Mouse (Mus musculus) NIH3T3 (cell line): ENCODE results near the gene Iqcf6.
"Not testable (repeated sequence)": the region's sequence is repeated elsewhere in the genome, so short reads cannot be mapped to it uniquely, and the experiment has no call there.

Experiments used
- DNase-seq: peaks from one replicate; pipeline ENCODE4 v3.0.0-alpha.2; 2012; ENCODE audit warnings: low read depth

Gene Iqcf6

GRCm38 (mm10) chr9:106626282-106626681 is at the start of gene Iqcf6:
Gene Iqcf6, plus strand, starts transcription at chr9:106626582.
- no peak for DNase-seq

GRCm38 (mm10) chr9:106580016-106580415 is 46.4 kb upstream of the Iqcf6 start:
- DNase-seq = no peak

DNA sequence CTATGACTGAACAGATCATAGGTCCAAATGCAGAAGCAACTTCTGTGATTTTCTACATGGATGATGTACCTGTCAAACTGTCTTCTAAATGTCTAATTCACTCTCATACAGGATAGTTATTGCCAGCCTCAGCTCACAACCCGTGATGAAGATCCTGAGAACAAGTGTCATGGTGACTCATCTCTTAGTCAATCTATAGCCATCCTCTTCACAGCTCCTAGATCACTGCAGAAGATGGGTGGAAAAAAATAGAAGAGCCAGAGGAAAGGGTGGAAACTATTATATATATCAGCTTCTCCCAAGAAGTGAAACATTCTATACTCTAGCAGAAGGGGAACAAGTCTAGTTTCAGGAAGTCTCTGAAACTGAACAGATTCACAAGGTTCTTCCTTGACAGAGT is 43.8 kb upstream of the Iqcf6 start:
- DNase-seq = no peak

GRCm38 (mm10) chr9:106592158-106592557 is 34.2 kb upstream of the Iqcf6 start:
- no peak for DNase-seq

GRCm38 (mm10) chr9:106595402-106595801 is 31.0 kb upstream of the Iqcf6 start:
- DNase-seq = not testable (repeated sequence)

DNA sequence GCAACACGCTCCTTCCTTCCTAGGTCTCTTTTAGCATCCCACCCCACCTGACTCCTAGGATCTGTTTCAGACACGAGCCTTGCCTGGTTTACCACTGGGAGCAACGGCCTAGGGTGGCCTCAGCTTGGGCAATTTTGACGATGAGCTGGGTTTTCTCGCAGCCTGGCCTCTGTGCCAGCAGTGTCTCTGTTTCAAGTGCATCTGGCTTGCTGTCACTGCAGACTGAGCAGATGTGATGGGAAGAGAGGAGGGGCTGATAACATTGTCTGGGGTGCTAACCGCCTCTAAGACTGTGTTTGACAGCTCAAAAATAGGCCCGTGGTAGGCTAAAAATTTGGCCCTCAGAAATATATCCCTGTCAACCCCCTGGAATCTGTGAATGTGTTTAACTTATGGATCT is 30.5 kb upstream of the Iqcf6 start:
- peak; percentile 10 for DNase-seq

GRCm38 (mm10) chr9:106598466-106598865 is 27.9 kb upstream of the Iqcf6 start:
- DNase-seq = no peak

GRCm38 (mm10) chr9:106600546-106600945 is 25.8 kb upstream of the Iqcf6 start:
- DNase-seq = peak; percentile 75

- DNase-seq = no peak
These were observed 15.7 kb upstream of the Iqcf6 start for GRCm38 (mm10) chr9:106610727-106611126.

GRCm38 (mm10) chr9:106613951-106614350 is 12.4 kb upstream of the Iqcf6 start:
- DNase-seq = no peak

DNA sequence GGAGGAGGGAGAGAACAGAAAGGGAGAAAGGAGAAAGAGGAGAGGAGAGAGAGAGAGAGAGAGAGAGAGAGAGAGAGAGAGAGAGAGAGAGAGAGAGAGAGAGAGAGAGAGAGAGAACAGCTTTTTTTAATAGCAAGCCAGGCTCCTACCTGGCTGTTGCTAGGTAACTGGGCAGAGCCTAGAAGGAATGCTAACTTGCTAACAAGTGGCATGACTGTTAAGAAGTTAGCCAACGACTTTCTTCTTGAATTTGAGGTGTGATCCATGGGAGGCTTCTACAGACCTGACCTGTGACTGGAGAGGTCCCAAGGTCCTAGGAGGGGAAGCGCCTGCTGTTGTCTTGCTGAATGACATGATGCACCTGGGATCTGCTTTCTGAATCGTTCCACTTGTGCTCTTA is 11.8 kb upstream of the Iqcf6 start:
- DNase-seq = no peak

- DNase-seq = no peak
These were observed 10.1 kb upstream of the Iqcf6 start for GRCm38 (mm10) chr9:106616306-106616705.

DNA sequence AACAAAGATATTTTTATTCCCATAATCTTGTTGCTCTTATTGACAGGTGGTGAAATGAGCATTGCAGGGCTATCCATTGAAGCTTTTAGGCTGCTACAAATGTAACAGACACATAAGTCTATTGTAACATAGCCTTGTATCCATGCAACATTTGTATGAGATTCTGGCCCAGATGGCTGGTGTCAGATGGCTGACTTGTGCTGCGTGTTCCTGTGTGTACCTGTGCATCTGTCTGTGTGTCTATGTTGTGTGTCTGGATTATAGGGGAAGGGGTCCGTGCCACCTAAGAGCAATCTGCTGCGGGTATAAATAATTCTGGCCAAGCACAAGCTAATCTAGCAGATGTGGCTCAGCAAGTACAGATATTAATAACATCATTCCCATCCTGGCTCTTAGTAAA is 8.9 kb upstream of the Iqcf6 start:
- no peak for DNase-seq

GRCm38 (mm10) chr9:106627796-106628195 is 1.4 kb downstream of the Iqcf6 start:
- DNase-seq = peak; percentile 53

- DNase-seq = no peak
These were observed 5.8 kb downstream of the Iqcf6 start for GRCm38 (mm10) chr9:106632185-106632584.

- no peak for DNase-seq
These were observed 11.8 kb downstream of the Iqcf6 start for GRCm38 (mm10) chr9:106638154-106638553.

GRCm38 (mm10) chr9:106641346-106641745 is 15.0 kb downstream of the Iqcf6 start:
- no peak for DNase-seq

- DNase-seq = peak; percentile 77
These were observed 16.7 kb downstream of the Iqcf6 start for GRCm38 (mm10) chr9:106643128-106643527.

- peak; percentile 36 for DNase-seq
These were observed 17.4 kb downstream of the Iqcf6 start for GRCm38 (mm10) chr9:106643787-106644186.

GRCm38 (mm10) chr9:106645684-106646271 is 19.4 kb downstream of the Iqcf6 start:
- no peak for DNase-seq

- DNase-seq = no peak
These were observed 20.8 kb downstream of the Iqcf6 start for GRCm38 (mm10) chr9:106647226-106647625.

DNA sequence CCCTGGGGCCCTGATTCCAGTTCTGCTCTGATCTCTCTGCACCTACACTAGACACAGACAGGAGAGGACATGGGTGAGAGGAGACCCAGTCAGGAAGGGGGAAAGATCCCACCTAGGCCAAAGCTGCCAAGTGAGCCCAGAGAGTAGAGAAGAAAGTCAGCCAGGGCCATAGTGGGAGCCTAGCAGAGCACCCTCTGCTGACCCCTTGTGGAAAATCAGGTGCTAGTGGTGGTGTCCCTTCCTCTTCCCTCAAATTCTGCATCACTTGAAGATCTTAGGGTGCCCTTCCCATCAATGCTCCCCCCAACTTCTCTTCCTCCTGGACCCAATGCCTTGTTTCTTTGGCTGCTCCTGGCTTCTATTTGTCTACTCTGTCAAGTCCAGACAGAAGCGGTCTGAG is 26.3 kb downstream of the Iqcf6 start:
- DNase-seq = peak; percentile 41

DNA sequence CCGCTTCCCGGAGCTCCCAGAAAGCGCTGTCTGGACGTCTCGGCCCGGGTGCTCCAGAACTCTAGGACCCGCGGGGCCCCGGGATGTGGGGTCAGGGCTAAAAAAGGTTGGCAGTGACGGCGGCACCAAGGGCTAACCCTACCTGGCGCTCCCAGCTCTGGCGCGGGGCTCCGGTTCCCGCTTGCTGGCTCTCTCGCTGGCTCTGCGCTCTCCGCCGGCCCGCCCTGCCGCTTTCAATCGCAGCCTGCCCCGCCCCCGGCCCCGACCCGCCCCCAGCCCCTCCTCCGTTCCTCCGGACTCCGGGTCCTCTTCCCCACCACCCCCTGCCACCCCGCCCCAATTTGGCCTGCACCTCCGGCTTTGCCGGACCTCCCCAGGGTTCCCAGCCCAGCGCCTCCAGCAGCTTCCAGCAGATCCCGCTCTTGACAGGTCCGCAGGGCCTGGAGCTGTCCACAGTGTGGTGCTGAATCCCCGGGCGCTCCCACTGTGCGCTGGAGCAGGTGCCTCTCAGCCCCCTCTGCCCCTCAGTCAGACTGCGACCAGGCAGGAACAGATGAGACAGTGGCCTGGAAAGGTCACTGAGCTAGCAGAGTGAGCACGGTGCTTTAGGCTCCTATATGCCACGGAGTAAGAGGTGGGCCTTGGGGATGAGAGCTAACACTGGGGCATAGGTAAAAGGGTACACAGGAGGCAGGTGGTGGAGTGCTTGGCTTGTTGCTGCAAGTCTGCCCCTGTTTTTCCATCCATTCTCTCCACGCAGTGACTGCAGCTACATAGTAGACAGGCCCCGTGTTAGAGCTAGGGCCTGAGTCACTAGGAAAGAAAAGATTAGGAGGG is 29.7 kb downstream of the Iqcf6 start, which contains the start of gene Grm2:
Gene Grm2 (minus strand): TSS at position 199 of the 837 bp plus-strand sequence.
- peak; percentile 26 for DNase-seq
